Mouse (Mus musculus) CH12.LX (cell line): ENCODE measurements at regions not wholly inside any gene's neighbourhood (a gene's known extent, or its start where the extent isn't known, plus 50 kb on each side); places are given as distances from the start of the nearest gene placed in this dataset.

ENCODE experiments used
- DNase-seq: peaks from one replicate; pipeline ENCODE4 v3.0.0-alpha.2; 2013; ENCODE audit errors: extremely low read depth
- H3K27ac ChIP-seq: 2 replicates; pipeline ENCODE4 v1.5.1; 2012; ENCODE audit warnings: low read depth, mild to moderate bottlenecking, control low read depth, moderate library complexity; ENCODE audit not compliant: insufficient read depth
- H3K27me3 ChIP-seq: replicated peaks from 2 replicates; pipeline ENCODE3; 2012; ENCODE audit warnings: inconsistent platforms
- H3K36me3 ChIP-seq, 2 experiments: replicated peaks in 1 of 2; 2 replicates each; pipeline versions ENCODE3 to v1.6.1; 2012; ENCODE audit warnings: inconsistent platforms in 1 of 2, low read length in 1 of 2, mild to moderate bottlenecking in 1 of 2, mixed read lengths in 1 of 2, moderate library complexity in 1 of 2; ENCODE audit not compliant: control insufficient read depth in 1 of 2, insufficient read depth in 1 of 2
- H3K4me1 ChIP-seq, 2 experiments: 2 replicates each; pipeline ENCODE4 v1.6.1; 2012; ENCODE audit warnings: inconsistent platforms in 1 of 2, moderate library complexity in 1 of 2; ENCODE audit not compliant: insufficient read depth in 2 of 2, control insufficient read depth in 1 of 2
- H3K4me2 ChIP-seq: 2 replicates; pipeline ENCODE4 v1.6.1; 2012; ENCODE audit warnings: low read depth, mild to moderate bottlenecking, control low read depth; ENCODE audit not compliant: poor library complexity, insufficient read depth, severe bottlenecking
- H3K4me3 ChIP-seq, 3 experiments: fragments of 150-350 bp in 1 of 3; sonication (generic) in 1 of 3; replicated peaks in 1 of 3; 2 replicates each; pipeline versions ENCODE3 to v1.5.1; 2011 to 2012; ENCODE audit warnings: low read depth in 2 of 3, low read length in 2 of 3, mild to moderate bottlenecking in 2 of 3, moderate library complexity in 2 of 3, control low read depth in 1 of 3, improper control_type of control experiment in 1 of 3, inconsistent platforms in 1 of 3, mixed read lengths in 1 of 3; ENCODE audit not compliant: poor library complexity in 1 of 3
- H3K79me2 ChIP-seq: replicated peaks from 2 replicates; pipeline ENCODE4 v1.6.1; 2012; ENCODE audit warnings: mild to moderate bottlenecking, moderate library complexity; ENCODE audit not compliant: control insufficient read depth, poor library complexity, insufficient read depth, severe bottlenecking; ENCODE audit errors: extremely low read depth
- H3K9ac ChIP-seq: 2 replicates; pipeline ENCODE4 v1.6.1; 2012; ENCODE audit warnings: low read depth, mild to moderate bottlenecking, control low read depth, moderate library complexity; ENCODE audit not compliant: insufficient read depth
- H3K9me3 ChIP-seq: replicated peaks from 2 replicates; pipeline ENCODE3; 2012; ENCODE audit warnings: low read length, inconsistent platforms, mixed read lengths
- BHLHE40 ChIP-seq: IDR thresholded peaks from 2 replicates; pipeline ENCODE4 v1.6.1; 2011; ENCODE audit warnings: mild to moderate bottlenecking, low read depth, low read length, improper control_type of control experiment
- CHD1 ChIP-seq: IDR thresholded peaks from 2 replicates; pipeline ENCODE4 v1.6.1; 2012; ENCODE audit warnings: low read depth, low read length, improper control_type of control experiment, inconsistent platforms
- CHD2 ChIP-seq: IDR thresholded peaks from 2 replicates; pipeline ENCODE4 v1.6.1; 2011; ENCODE audit warnings: low read length, improper control_type of control experiment
- CTCF ChIP-seq, 2 experiments: IDR thresholded peaks in 1 of 2; conservative IDR thresholded peaks in 1 of 2; 2 replicates each; pipeline ENCODE4 v1.5.1; 2011 to 2012; ENCODE audit warnings: low read depth in 2 of 2, low read length in 2 of 2, improper control_type of control experiment in 1 of 2, inconsistent platforms in 1 of 2, mild to moderate bottlenecking in 1 of 2, moderate library complexity in 1 of 2
- E2F4 ChIP-seq: IDR thresholded peaks from 2 replicates; pipeline ENCODE4 v1.6.1; 2011; ENCODE audit warnings: low read depth, low read length, improper control_type of control experiment; ENCODE audit not compliant: insufficient replicate concordance
- EP300 ChIP-seq: IDR thresholded peaks from 2 replicates; pipeline ENCODE4 v1.6.1; 2011; ENCODE audit warnings: low read length, improper control_type of control experiment
- JUND ChIP-seq: conservative IDR thresholded peaks from 2 replicates; pipeline ENCODE4 v1.6.1; 2011; ENCODE audit warnings: low read depth, low read length, improper control_type of control experiment
- MAZ ChIP-seq: IDR thresholded peaks from 2 replicates; pipeline ENCODE4 v1.6.1; 2012; ENCODE audit warnings: low read depth, mild to moderate bottlenecking, inconsistent platforms, low read length, improper control_type of control experiment, moderate library complexity
- MEF2A ChIP-seq: IDR thresholded peaks from 2 replicates; pipeline ENCODE4 v1.6.1; 2014; ENCODE audit warnings: low read depth, mild to moderate bottlenecking, inconsistent platforms, low read length, improper control_type of control experiment, borderline replicate concordance
- MXI1 ChIP-seq: IDR thresholded peaks from 2 replicates; pipeline ENCODE4 v1.6.1; 2011; ENCODE audit warnings: mild to moderate bottlenecking, low read depth, low read length, improper control_type of control experiment
- MYC ChIP-seq: IDR thresholded peaks from 2 replicates; pipeline ENCODE4 v1.6.1; 2011; ENCODE audit warnings: low read depth, mild to moderate bottlenecking, improper control_type of control experiment, low read length
- NELFE ChIP-seq: IDR thresholded peaks from 2 replicates; pipeline ENCODE4 v1.6.1; 2011; ENCODE audit warnings: low read depth, low read length, improper control_type of control experiment
- PAX5 ChIP-seq: IDR thresholded peaks from 2 replicates; pipeline ENCODE4 v1.6.1; 2012; ENCODE audit warnings: low read length, inconsistent platforms, mixed read lengths
- POLR2A ChIP-seq: IDR thresholded peaks from 2 replicates; pipeline ENCODE4 v1.6.1; 2011; ENCODE audit warnings: low read depth, mild to moderate bottlenecking, improper control_type of control experiment, low read length
- RCOR1 ChIP-seq: conservative IDR thresholded peaks from 2 replicates; pipeline ENCODE4 v1.6.1; 2012; ENCODE audit warnings: low read depth, mild to moderate bottlenecking, inconsistent platforms, low read length, improper control_type of control experiment
- TBP ChIP-seq: conservative IDR thresholded peaks from 2 replicates; pipeline ENCODE4 v1.6.1; 2011; ENCODE audit warnings: low read depth, low read length, improper control_type of control experiment
- TCF12 ChIP-seq: IDR thresholded peaks from 2 replicates; pipeline ENCODE4 v1.6.1; 2014; ENCODE audit warnings: low read depth, mild to moderate bottlenecking, inconsistent platforms, low read length, improper control_type of control experiment
- USF1 ChIP-seq: IDR thresholded peaks from 2 replicates; pipeline ENCODE4 v1.6.1; 2014; ENCODE audit warnings: low read depth, mild to moderate bottlenecking, inconsistent platforms, low read length, improper control_type of control experiment
- USF2 ChIP-seq: conservative IDR thresholded peaks from 2 replicates; pipeline ENCODE4 v1.6.1; 2011; ENCODE audit warnings: low read depth, low read length, improper control_type of control experiment
- ZC3H11A ChIP-seq: IDR thresholded peaks from 2 replicates; pipeline ENCODE4 v1.6.1; 2012; ENCODE audit warnings: low read depth, mild to moderate bottlenecking, inconsistent platforms, low read length, improper control_type of control experiment
- ZKSCAN1 ChIP-seq: IDR thresholded peaks from 2 replicates; pipeline ENCODE4 v1.6.1; 2012; ENCODE audit warnings: low read depth, inconsistent platforms, low read length, improper control_type of control experiment, borderline replicate concordance
- ZMIZ1 ChIP-seq: IDR thresholded peaks from 2 replicates; pipeline ENCODE4 v1.6.1; 2012; ENCODE audit warnings: low read depth, mild to moderate bottlenecking, inconsistent platforms, low read length, improper control_type of control experiment
- dilution Hi-C: fragments of 300-500 bp; cut with MboI; formaldehyde crosslinking; loops from 2 replicates; pipeline ENCODE4 v1.14.3; 2020; ENCODE audit warnings: low sequenced_read_pairs; ENCODE audit not compliant: extremely low pct_unique_long_range_greater_than_20kb, extremely low pct_ligation_motif_present
- in situ Hi-C: fragments of 300-500 bp; cut with MboI; formaldehyde crosslinking; loops from 3 replicates; pipeline ENCODE4 v1.14.3; 2019; ENCODE audit warnings: low sequenced_read_pairs, low pct_ligation_motif_present, low pct_unique_long_range_greater_than_20kb, mixed read lengths

DNA sequence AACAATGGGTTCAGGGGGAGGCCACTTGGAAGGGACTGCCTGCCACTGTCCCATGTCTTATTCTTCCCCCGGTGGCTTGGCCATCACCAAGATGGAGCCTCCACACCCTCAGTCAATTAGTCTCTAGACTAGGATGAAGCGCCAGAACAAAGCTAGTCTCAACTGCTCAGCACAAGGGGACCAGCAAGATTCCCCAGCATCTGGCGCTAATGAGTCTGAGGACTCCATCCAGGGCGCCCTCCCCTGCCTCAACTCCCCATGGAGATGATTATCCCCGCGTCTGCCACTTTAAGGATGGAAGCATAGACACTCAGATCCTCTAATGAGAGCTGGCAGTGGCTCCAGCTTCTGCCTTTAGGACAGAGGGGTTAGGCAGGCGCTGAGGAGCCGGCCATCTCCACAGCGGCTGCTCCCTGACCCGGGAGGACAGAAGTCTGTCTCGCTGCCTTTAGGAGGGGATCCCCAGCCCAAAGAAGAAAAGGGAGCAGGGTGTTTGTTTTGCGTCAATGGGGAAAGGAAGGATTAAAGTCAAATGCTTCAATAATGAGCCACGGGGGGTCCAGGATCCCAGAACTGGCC, 81.7 kb upstream of the Rbm19 start:
- dilution Hi-C loops = no loop called here

DNA sequence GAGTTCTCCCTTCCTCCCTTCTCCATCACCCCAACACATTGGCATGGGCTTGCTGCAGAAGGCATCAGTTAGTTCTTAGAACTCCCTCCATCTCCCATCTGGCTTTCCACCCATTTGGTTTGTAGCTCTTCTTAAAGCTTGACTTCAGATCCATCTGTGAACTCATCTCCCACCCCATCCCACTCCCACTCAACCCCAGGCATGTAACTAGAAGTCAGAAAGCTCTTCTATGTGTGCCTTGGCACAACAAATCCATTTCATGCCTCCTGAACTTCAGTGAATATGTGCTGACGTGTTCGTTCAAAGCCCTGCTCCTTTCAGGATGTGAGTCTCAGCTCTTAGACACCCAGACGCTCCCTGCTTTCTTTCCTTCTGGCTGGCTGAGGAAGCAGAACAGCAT, 81.0 kb upstream of the Rbm19 start:
- no peaks in the 10 kb centered on the region for H3K36me3 ChIP-seq
- H3K4me1 ChIP-seq = no peaks in the 10 kb centered on the region
- TF ChIP-seq MYC (no peak), MEF2A (no peak), TCF12 (no peak), MXI1 (no peak), ZC3H11A (no peak), JUND (no peak), PAX5 (no peak), MAZ (no peak)
- H3K27ac ChIP-seq = no peak overlapping the region
- no peak overlapping the region for H3K4me3 ChIP-seq
- in situ Hi-C loops = no loop called here
- H3K4me2 ChIP-seq = no peak overlapping the region
- H3K79me2 ChIP-seq = no peaks in the 10 kb centered on the region
- dilution Hi-C loops = no loop called here
- no peak overlapping the region for H3K9ac ChIP-seq
- DNase-seq = no peak
- H3K27me3 ChIP-seq = no peaks in the 10 kb centered on the region
- peaks cover 69% of the 10 kb centered on the region for H3K9me3 ChIP-seq

More for the DNA sequence above, 81.7 kb upstream of the Rbm19 start:
- Histone ChIP-seq H3K27ac (no peak overlapping the region), H3K4me3 (no peak overlapping the region), H3K9ac (no peak overlapping the region), H3K79me2 (no peaks in the 10 kb centered on the region), H3K4me1 (no peaks in the 10 kb centered on the region), H3K27me3 (no peaks in the 10 kb centered on the region), H3K36me3 (no peaks in the 10 kb centered on the region), H3K4me2 (no peak overlapping the region), H3K9me3 (peaks cover 70% of the 10 kb centered on the region)
- in situ Hi-C loops = no loop called here
- TF ChIP-seq ZMIZ1 (no peak), CHD1 (no peak), ZKSCAN1 (no peak), MXI1 (no peak), USF2 (no peak), TBP (no peak), RCOR1 (no peak), JUND (no peak), NELFE (no peak)
- no peak for DNase-seq

DNA sequence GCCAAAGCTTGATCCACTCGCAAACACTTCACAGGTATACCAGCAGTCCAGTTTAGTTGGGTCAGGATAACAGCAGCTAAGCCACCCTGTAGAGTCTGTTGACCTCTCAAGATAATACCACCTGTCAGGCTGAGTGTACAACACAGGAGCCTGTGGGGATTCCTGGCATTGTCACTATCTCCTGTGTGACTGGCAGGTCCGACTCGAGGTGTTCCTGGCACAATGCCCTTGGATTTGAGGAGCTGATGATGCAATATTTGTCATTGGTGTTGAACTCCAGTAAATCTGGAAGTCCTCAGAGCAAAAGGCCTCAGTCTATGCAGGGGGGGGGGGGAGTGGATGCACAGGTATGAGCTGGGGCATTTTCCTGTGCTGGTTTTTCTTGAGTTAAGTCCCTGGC, 78.5 kb upstream of the Rbm19 start:
- Histone ChIP-seq H3K79me2 (no peaks in the 10 kb centered on the region), H3K9ac (no peak overlapping the region), H3K4me3 (no peak overlapping the region), H3K36me3 (no peaks in the 10 kb centered on the region), H3K4me2 (no peak overlapping the region), H3K4me1 (no peaks in the 10 kb centered on the region), H3K9me3 (peaks cover 66% of the 10 kb centered on the region), H3K27ac (no peak overlapping the region), H3K27me3 (no peaks in the 10 kb centered on the region)
- DNase-seq = no peak
- in situ Hi-C loops = no loop called here
- dilution Hi-C loops = no loop called here
- no peak for TF ChIP-seq E2F4
- no peak for TF ChIP-seq USF1
- TF ChIP-seq CHD2 = no peak
- TF ChIP-seq USF2 = no peak
- TF ChIP-seq MYC = no peak
- no peak for TF ChIP-seq CTCF (conservative IDR thresholded peaks at IDR 0.05 in 1 of 2, IDR thresholded peaks at IDR 0.05 in 1 of 2; ENCODE audit: low read depth in 2 of 2, low read length in 2 of 2)
- no peak for TF ChIP-seq MXI1
- no peak for TF ChIP-seq EP300
- no peak for TF ChIP-seq RCOR1
- TF ChIP-seq POLR2A = no peak
- no peak for TF ChIP-seq CHD1
- no peak for TF ChIP-seq TCF12
- no peak for TF ChIP-seq BHLHE40
